Mouse (Mus musculus): ENCODE data around the gene Cuta. TPM values are rescaled to one million over a fixed set of nuclear protein-coding genes. Genes with fewer than 3 reads are reported as not detected.
A peak's percentile ranks its signal among the peaks of the same experiment; 100 is the strongest.

Cuta gene
- polyA plus RNA-seq, 1 experiment from 2014 or later, result 138 TPM

DNA sequence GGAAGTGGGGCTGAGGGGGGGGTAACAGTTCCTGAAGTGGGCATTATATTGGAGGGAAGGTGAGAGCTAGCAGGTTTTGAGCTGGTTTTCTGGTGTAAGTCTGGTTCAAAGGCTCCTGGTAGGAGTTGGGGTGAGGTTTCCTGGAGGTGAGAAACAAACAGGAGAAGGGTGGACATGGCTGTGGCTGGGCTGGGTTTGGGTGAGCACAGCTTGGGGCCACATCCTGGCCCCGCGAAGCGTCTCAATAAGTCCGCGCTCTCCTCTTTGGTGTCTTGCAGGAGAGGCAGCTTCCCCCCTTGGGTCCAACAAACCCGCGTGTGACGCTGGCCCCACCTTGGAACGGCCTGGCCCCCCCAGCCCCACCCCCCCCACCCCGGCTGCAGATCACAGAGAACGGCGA lies 30.9 kb upstream of the Cuta start:
- H3K36me3 ChIP-seq, result peaks cover 48% of the 10 kb centered on the region
- no peak overlapping the region for H3K27ac ChIP-seq (replicated peaks)
- peaks cover 35% of the 10 kb centered on the region for H3K4me1 ChIP-seq (replicated peaks)
- no peak for ATAC-seq (ENCODE audit: low FRiP score, low read depth)
- H3K4me3 ChIP-seq, result no peak overlapping the region
- H3K9ac ChIP-seq, result no peak overlapping the region
- no peak overlapping the region for H3K4me2 ChIP-seq
- H3K27me3 ChIP-seq, result no peaks in the 10 kb centered on the region
- no peaks in the 10 kb centered on the region for H3K9me3 ChIP-seq
- WGBS, result 67% methylated on average over 12 of the region's 12 CpGs

DNA sequence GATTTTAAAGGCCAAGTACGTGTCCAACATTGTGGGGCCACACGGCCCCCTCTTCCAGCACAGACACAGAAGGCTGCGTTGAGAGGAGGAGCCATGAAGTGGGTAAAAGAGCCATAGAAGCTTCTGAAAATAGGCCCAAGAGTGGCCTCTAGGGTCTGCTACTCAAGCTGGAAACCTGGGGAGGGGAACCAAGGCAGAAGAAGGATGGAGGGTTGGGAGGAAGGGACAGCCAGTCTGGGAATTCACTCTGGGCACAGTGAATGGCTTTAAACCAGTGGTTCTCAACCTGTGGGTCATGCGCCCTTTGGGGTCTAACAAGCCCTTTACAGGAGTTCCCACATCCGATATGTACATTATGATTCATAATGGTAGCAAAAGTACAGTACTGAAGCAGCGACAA lies 29.9 kb upstream of the Cuta start:
- Histone ChIP-seq H3K36me3 (peaks cover 49% of the 10 kb centered on the region), H3K9ac (no peak overlapping the region), H3K4me1 (replicated peaks) (peaks cover 26% of the 10 kb centered on the region), H3K27ac (replicated peaks) (no peak overlapping the region), H3K4me3 (no peak overlapping the region), H3K9me3 (no peaks in the 10 kb centered on the region), H3K4me2 (no peak overlapping the region), H3K27me3 (no peaks in the 10 kb centered on the region)
- no peak for ATAC-seq (ENCODE audit: low FRiP score, low read depth)
- WGBS, result 88% methylated on average over 6 of the region's 6 CpGs

DNA sequence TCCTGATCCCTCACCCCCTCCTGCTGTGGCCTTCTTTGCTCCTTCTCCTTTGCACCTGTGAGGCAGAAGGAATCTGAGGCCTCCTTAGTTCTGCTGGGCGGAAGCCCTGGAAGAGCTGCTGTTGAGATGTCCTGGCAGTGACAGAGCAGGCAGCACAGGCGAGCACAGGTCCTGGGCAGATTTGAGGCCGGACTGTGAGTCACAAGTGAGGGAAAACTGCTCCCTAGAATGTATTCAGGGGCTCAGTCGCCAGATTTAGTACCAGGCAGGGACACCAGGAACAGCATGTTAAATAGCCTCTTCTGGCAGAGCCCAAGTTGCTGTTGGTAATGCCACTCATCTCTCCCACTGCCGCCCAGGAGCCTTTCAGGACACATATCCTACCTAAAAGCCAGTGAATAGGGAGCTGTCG lies 28.8 kb upstream of the Cuta start:
- no peak for ATAC-seq (ENCODE audit: low FRiP score, low read depth)
- no peaks in the 10 kb centered on the region for H3K27me3 ChIP-seq
- H3K4me2 ChIP-seq, result no peak overlapping the region
- peaks cover 18% of the 10 kb centered on the region for H3K4me1 ChIP-seq (replicated peaks)
- H3K36me3 ChIP-seq, result peaks cover 57% of the 10 kb centered on the region
- no peak overlapping the region for H3K4me3 ChIP-seq
- 79% methylated on average over 6 of the region's 6 CpGs for WGBS
- H3K9ac ChIP-seq, result no peak overlapping the region
- no peaks in the 10 kb centered on the region for H3K9me3 ChIP-seq
- H3K27ac ChIP-seq (replicated peaks), result no peak overlapping the region

DNA sequence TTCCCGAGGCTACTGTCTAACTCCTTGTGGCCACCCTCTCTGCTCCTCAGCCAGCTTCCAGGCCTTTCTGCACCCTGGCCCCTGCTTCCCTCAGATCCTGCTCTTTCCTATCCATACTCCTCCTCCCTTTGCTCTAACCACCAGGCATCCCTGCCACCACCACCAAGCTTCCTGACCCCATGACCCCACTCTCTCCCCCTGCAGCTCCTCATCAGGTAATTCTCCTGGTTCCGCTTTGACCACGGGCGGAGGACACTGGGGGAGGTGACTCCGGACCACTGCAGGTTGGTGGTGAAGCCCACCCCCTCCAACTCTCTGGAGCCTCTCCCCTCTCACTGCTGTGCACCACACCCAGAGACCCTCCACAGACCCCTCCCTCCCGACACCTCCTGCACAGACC lies 28.1 kb upstream of the Cuta start:
- no peaks in the 10 kb centered on the region for H3K27me3 ChIP-seq
- H3K36me3 ChIP-seq, result peaks cover 65% of the 10 kb centered on the region
- H3K4me2 ChIP-seq, result no peak overlapping the region
- no peak overlapping the region for H3K9ac ChIP-seq
- 89% methylated on average over 6 of the region's 6 CpGs for WGBS
- no peak overlapping the region for H3K4me3 ChIP-seq
- H3K4me1 ChIP-seq (replicated peaks), result peaks cover 16% of the 10 kb centered on the region
- no peak for ATAC-seq (ENCODE audit: low FRiP score, low read depth)
- H3K9me3 ChIP-seq, result no peaks in the 10 kb centered on the region
- H3K27ac ChIP-seq (replicated peaks), result no peak overlapping the region

DNA sequence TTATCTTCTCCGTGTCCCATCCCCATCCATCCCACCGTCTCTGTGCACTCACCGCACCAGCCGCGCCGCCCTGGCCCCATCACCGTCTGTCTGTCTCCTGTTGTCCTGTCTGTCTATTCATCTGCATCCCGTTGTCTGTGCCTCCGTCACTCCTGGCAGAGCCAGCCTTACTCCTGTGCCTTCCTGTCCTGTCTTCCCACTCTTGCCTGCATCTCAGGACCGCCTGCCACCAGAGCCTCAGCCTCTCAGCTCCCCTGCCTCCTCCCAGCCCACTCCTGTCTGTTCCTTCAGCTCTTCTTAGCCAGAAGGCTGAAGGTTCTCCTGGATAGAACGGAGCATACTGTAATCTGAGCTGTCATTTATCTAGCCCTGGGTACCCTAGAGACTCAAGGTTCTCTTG lies 27.6 kb upstream of the Cuta start:
- H3K9ac ChIP-seq, result no peak overlapping the region
- peaks cover 69% of the 10 kb centered on the region for H3K36me3 ChIP-seq
- no peak overlapping the region for H3K27ac ChIP-seq (replicated peaks)
- no peak for ATAC-seq (ENCODE audit: low FRiP score, low read depth)
- H3K9me3 ChIP-seq, result no peaks in the 10 kb centered on the region
- WGBS, result 93% methylated on average over 11 of the region's 11 CpGs
- H3K4me1 ChIP-seq (replicated peaks), result peaks cover 11% of the 10 kb centered on the region
- H3K27me3 ChIP-seq, result no peaks in the 10 kb centered on the region
- H3K4me2 ChIP-seq, result no peak overlapping the region
- H3K4me3 ChIP-seq, result no peak overlapping the region

DNA sequence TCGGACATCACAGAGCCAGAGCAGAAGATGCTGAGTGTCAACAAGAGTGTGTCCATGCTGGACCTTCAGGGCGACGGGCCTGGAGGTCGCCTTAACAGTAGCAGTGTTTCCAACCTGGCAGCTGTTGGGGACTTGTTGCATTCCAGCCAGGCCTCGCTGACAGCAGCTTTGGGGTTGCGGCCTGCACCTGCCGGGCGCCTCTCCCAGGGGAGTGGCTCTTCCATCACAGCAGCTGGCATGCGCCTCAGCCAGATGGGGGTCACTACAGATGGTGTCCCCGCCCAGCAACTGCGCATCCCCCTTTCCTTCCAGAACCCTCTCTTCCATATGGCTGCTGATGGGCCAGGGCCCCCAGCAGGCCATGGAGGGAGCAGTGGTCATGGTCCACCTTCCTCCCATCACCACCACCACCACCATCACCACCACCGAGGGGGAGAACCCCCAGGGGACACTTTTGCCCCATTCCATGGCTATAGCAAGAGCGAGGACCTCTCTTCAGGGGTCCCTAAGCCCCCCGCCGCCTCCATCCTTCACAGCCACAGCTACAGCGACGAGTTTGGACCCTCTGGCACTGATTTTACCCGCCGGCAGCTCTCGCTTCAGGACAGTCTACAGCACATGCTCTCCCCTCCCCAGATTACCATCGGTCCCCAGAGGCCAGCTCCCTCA lies 22.3 kb upstream of the Cuta start:
- no peak for ATAC-seq (ENCODE audit: low FRiP score, low read depth)
- WGBS, result 89% methylated on average over 21 of the region's 21 CpGs

DNA sequence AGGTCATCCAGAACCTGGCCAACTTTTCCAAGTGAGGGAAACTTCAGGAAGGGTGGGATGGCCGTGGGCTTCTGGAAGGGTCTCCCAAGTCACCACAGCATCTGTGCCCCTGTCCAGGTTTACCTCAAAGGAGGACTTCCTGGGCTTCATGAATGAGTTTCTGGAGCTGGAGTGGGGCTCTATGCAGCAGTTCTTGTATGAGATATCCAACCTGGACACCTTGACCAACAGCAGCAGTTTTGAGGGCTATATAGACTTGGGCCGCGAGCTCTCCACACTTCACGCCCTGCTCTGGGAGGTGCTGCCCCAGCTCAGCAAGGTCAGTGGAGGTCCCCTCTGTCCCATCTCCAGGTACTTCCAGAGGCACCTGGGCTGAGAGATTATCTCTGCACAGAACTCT lies 20.4 kb upstream of the Cuta start:
- no peak for ATAC-seq (ENCODE audit: low FRiP score, low read depth)
- WGBS, result 94% methylated on average over 4 of the region's 4 CpGs
- H3K9ac ChIP-seq, result no peak overlapping the region

More for the DNA sequence above, 22.3 kb upstream of the Cuta start:
- Histone ChIP-seq H3K27me3 (no peaks in the 10 kb centered on the region), H3K9ac (no peak overlapping the region), H3K27ac (replicated peaks) (no peak overlapping the region), H3K36me3 (peaks cover 91% of the 10 kb centered on the region), H3K4me2 (no peak overlapping the region), H3K9me3 (no peaks in the 10 kb centered on the region), H3K4me1 (replicated peaks) (no peaks in the 10 kb centered on the region), H3K4me3 (no peak overlapping the region)

DNA sequence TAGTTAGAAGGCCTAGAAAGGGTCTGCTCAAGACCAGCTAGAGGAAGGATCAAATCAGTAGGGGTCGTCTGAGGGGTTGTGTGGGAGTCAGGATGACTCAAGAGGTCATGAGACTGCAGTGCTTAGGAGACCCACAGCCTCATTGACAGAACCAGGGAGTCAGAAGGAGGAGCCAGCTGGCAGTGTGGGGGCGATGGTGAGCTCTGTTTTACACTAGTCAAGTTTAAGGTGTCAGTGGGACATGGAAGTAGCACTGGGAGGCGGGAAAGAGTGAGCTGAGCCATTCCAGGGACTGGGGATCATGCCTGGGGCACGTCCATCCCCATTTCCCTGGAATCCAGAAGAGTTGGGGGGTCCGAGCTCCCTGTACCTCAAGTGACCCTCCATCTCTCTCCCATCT lies 19.5 kb upstream of the Cuta start:
- peaks cover 3% of the 10 kb centered on the region for H3K4me1 ChIP-seq (replicated peaks)
- no peaks in the 10 kb centered on the region for H3K27me3 ChIP-seq
- no peak overlapping the region for H3K27ac ChIP-seq (replicated peaks)
- no peak overlapping the region for H3K4me2 ChIP-seq
- H3K36me3 ChIP-seq, result peaks cover 88% of the 10 kb centered on the region
- H3K9me3 ChIP-seq, result no peaks in the 10 kb centered on the region
- no peak overlapping the region for H3K4me3 ChIP-seq
- no peak overlapping the region for H3K9ac ChIP-seq
- 63% methylated on average over 5 of the region's 5 CpGs for WGBS
- no peak for ATAC-seq (ENCODE audit: low FRiP score, low read depth)

More for the DNA sequence above, 20.4 kb upstream of the Cuta start:
- H3K27me3 ChIP-seq, result no peaks in the 10 kb centered on the region
- no peaks in the 10 kb centered on the region for H3K4me1 ChIP-seq (replicated peaks)
- no peak overlapping the region for H3K4me2 ChIP-seq
- H3K4me3 ChIP-seq, result no peak overlapping the region
- H3K9me3 ChIP-seq, result no peaks in the 10 kb centered on the region
- no peak overlapping the region for H3K27ac ChIP-seq (replicated peaks)
- peaks cover 93% of the 10 kb centered on the region for H3K36me3 ChIP-seq

DNA sequence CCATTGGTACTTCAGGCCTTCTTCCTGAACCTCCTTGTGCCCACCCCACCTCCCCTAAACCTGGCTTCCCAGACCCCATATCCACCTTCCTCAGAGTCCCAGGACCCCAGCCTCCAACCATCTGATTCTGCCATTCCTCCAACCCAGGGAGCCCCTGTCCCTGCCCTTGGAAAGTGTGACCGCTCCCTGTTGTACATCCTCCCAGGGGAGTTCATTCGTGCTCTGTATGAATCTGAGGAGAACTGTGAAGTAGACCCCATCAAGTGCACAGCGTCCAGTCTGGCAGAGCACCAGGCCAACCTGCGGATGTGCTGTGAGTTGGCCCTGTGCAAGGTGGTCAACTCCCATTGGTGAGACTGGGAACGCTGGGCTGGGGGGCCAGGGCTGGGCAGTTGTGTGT lies 18.5 kb upstream of the Cuta start:
- H3K36me3 ChIP-seq, result peaks cover 80% of the 10 kb centered on the region
- H3K4me3 ChIP-seq, result no peak overlapping the region
- WGBS, result 97% methylated on average over 5 of the region's 5 CpGs
- H3K9me3 ChIP-seq, result no peaks in the 10 kb centered on the region
- H3K9ac ChIP-seq, result no peak overlapping the region
- no peak overlapping the region for H3K4me2 ChIP-seq
- peaks cover 13% of the 10 kb centered on the region for H3K4me1 ChIP-seq (replicated peaks)
- no peaks in the 10 kb centered on the region for H3K27me3 ChIP-seq
- no peak overlapping the region for H3K27ac ChIP-seq (replicated peaks)
- no peak for ATAC-seq (ENCODE audit: low FRiP score, low read depth)

DNA sequence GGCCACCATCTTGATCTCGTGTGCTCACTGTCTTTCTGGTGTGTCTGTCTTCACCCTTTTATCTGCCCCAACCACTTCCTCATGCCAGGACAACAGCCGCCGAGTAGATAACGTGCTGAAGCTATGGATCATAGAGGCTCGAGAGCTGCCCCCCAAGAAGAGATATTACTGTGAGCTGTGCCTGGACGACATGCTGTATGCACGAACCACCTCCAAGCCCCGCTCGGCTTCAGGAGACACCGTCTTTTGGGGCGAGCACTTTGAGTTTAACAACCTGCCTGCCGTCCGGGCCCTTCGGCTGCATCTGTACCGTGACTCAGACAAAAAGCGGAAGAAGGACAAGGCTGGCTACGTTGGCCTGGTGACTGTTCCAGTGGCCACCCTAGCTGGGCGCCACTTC lies 17.5 kb upstream of the Cuta start:
- Histone ChIP-seq H3K4me3 (no peak overlapping the region), H3K27ac (replicated peaks) (no peak overlapping the region), H3K9me3 (no peaks in the 10 kb centered on the region), H3K27me3 (no peaks in the 10 kb centered on the region), H3K4me1 (replicated peaks) (peaks cover 23% of the 10 kb centered on the region), H3K4me2 (no peak overlapping the region), H3K36me3 (peaks cover 71% of the 10 kb centered on the region), H3K9ac (no peak overlapping the region)
- ATAC-seq (ENCODE audit: low FRiP score, low read depth), result no peak
- WGBS, result 94% methylated on average over 18 of the region's 18 CpGs

DNA sequence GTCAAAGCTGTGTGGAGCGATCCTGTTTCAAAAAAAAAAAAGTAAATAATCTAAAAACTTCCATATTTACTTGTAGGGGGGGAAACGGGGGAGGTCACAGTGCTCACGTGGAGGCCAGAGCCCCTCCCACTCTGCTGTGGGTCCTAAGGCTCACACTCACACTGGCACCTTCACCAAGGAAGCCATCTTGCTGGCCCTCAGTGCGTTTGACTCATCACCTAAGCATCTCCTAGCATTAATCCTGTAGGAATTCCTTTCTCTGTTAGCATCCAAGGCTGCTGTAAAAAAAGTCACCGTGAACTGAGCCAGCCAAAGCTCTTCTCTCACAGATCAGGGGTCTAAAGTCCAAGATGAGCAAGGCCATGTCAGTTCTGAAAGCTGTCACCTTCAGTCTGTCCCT lies 16.9 kb upstream of the Cuta start:
- no peaks in the 10 kb centered on the region for H3K27me3 ChIP-seq
- no peaks in the 10 kb centered on the region for H3K9me3 ChIP-seq
- H3K4me2 ChIP-seq, result no peak overlapping the region
- H3K4me3 ChIP-seq, result no peak overlapping the region
- ATAC-seq (ENCODE audit: low FRiP score, low read depth), result no peak
- peaks cover 29% of the 10 kb centered on the region for H3K4me1 ChIP-seq (replicated peaks)
- 89% methylated on average over 5 of the region's 5 CpGs for WGBS
- peaks cover 65% of the 10 kb centered on the region for H3K36me3 ChIP-seq
- no peak overlapping the region for H3K9ac ChIP-seq
- H3K27ac ChIP-seq (replicated peaks), result no peak overlapping the region

DNA sequence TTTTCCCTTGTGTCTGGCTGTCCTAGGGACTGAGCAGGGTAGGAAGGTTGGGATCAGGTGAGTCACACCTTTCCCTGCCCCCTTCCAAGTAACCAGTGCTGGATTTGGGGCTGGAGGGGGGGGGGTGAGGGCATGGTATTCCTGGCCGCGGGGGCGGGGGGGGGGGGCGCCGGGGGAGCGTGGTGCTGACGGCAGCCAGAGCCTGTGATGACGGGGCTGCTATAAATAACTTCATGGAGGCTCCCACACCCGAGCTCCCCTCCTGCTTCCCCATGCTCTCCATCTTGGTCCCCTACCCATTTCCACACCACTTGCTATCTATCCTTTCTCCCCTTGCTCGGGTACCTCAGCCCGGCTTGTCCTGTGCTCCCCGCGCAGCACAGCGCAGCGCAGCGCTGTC lies 14.4 kb upstream of the Cuta start:
- no peak overlapping the region for H3K27ac ChIP-seq (replicated peaks)
- H3K4me2 ChIP-seq, result peak overlapping the region; percentile 85
- H3K4me1 ChIP-seq (replicated peaks), result peaks cover 53% of the 10 kb centered on the region

DNA sequence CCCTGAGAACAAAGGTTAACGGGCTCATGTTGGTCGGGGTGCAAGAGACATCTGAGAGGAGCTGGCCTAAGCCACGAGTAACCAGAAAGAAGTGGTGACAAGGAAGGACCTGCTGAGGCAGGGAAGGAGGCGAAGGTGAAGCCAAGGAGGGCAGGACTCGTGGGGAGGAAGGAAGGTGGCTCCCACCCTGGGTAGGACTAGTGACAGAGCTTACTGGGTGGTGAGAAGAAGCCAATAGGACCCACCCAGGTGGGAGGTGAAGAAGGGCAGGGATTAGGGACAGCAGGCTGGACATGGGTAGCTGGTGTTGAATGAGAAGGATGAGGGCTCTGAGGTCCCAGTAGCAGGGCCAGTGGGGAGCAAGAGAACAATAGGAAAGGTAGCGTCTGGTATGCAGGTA lies 13.8 kb upstream of the Cuta start:
- H3K4me3 ChIP-seq, result peak overlapping the region; percentile 74
- H3K9ac ChIP-seq, result peak overlapping the region; percentile 32
- H3K4me1 ChIP-seq (replicated peaks), result peaks cover 53% of the 10 kb centered on the region
- H3K9me3 ChIP-seq, result no peaks in the 10 kb centered on the region
- H3K27me3 ChIP-seq, result no peaks in the 10 kb centered on the region
- H3K4me2 ChIP-seq, result peak overlapping the region; percentile 85
- no peak for ATAC-seq (ENCODE audit: low FRiP score, low read depth)
- WGBS, result 29% methylated on average over 6 of the region's 6 CpGs
- H3K36me3 ChIP-seq, result peaks cover 35% of the 10 kb centered on the region
- no peak overlapping the region for H3K27ac ChIP-seq (replicated peaks)

More for the DNA sequence above, 14.4 kb upstream of the Cuta start:
- 12% methylated on average over 15 of the region's 16 CpGs for WGBS
- Histone ChIP-seq H3K4me3 (peak overlapping the region; percentile 74), H3K9me3 (no peaks in the 10 kb centered on the region), H3K36me3 (peaks cover 40% of the 10 kb centered on the region), H3K9ac (peak overlapping the region; percentile 32; the same call in 1 of the 2 replicates), H3K27me3 (no peaks in the 10 kb centered on the region)
- no peak for ATAC-seq (ENCODE audit: low FRiP score, low read depth)

Measured in hindbrain, embryonic 15.5 days (tissue).